Mouse (Mus musculus): ENCODE measurements around the gene Gm8206. TPM values are rescaled to one million over a fixed set of nuclear protein-coding genes. Genes with fewer than 3 reads are reported as not detected.
"Not testable (repeated sequence)": the region's sequence is repeated elsewhere in the genome, so short reads cannot be mapped to it uniquely, and the experiment has no call there.

The Gm8206 gene
- polyA plus RNA-seq (2015; fragmentation: Nextera tagmentation; extraction: Ambion mirVana): 0.43 and 0.47 TPM in 2 replicates

GRCm38 (mm10) chr14:6093842-6094241 lies at the start of gene Gm8206:
Gene Gm8206, minus strand, starts transcription at chr14:6093942.
- not testable (repeated sequence) for H3K36me3 ChIP-seq (ENCODE audit: insufficient read depth, low read length); H3K27ac ChIP-seq (ENCODE audit: low read length); H3K9ac ChIP-seq (replicated peaks; ENCODE audit: low read depth); ATAC-seq; H3K9me3 ChIP-seq (ENCODE audit: low read length); H3K4me3 ChIP-seq (ENCODE audit: low read depth, low read length); H3K27me3 ChIP-seq (replicated peaks; ENCODE audit: insufficient read depth, low read length); H3K4me2 ChIP-seq (replicated peaks; ENCODE audit: low read depth, low read length); DNase-seq (ENCODE audit: low spot score); H3K4me1 ChIP-seq (ENCODE audit: insufficient read depth, low read depth, low read length)
- 76% methylated on average over 2 of the region's 3 CpGs for WGBS

- H3K4me3 ChIP-seq (ENCODE audit: low read depth, low read length); H3K36me3 ChIP-seq (ENCODE audit: insufficient read depth, low read length); ATAC-seq; DNase-seq (ENCODE audit: low spot score); H3K27me3 ChIP-seq (replicated peaks; ENCODE audit: insufficient read depth, low read length); H3K9me3 ChIP-seq (ENCODE audit: low read length); H3K4me2 ChIP-seq (replicated peaks; ENCODE audit: low read depth, low read length); H3K27ac ChIP-seq (ENCODE audit: low read length); H3K4me1 ChIP-seq (ENCODE audit: insufficient read depth, low read depth, low read length); H3K9ac ChIP-seq (replicated peaks; ENCODE audit: low read depth): not testable (repeated sequence)
- no CpG with 5 or more reads among the region's 1 CpGs for WGBS
Observed at GRCm38 (mm10) chr14:6125707-6126106, 32.0 kb upstream of the Gm8206 start, which contains the start of gene Gm3476. Gene Gm3476, minus strand, starts transcription at chr14:6125807.

GRCm38 (mm10) chr14:6108272-6108925 lies 14.7 kb upstream of the Gm8206 start, which contains the start of gene Gm3468:
Gene Gm3468, minus strand, starts transcription at chr14:6108665.
- H3K4me3 ChIP-seq (ENCODE audit: low read depth, low read length); H3K27ac ChIP-seq (ENCODE audit: low read length); H3K36me3 ChIP-seq (ENCODE audit: insufficient read depth, low read length); H3K4me1 ChIP-seq (ENCODE audit: insufficient read depth, low read depth, low read length); H3K9ac ChIP-seq (replicated peaks; ENCODE audit: low read depth); H3K27me3 ChIP-seq (replicated peaks; ENCODE audit: insufficient read depth, low read length); H3K9me3 ChIP-seq (ENCODE audit: low read length): not testable (repeated sequence)
- ATAC-seq: peak; percentile 78
- peak; percentile 71 for TF ChIP-seq CTCF (IDR thresholded peaks at IDR 0.05)
- WGBS: 1% methylated on average over 21 of the region's 51 CpGs
- DNase-seq (ENCODE audit: low spot score): peak; percentile 39
- H3K4me2 ChIP-seq (replicated peaks; ENCODE audit: low read depth, low read length): peak within 1 kb of the TSS; percentile 36

GRCm38 (mm10) chr14:6107500-6107899 lies 13.8 kb upstream of the Gm8206 start:
- ATAC-seq; H3K36me3 ChIP-seq (ENCODE audit: insufficient read depth, low read length); H3K4me1 ChIP-seq (ENCODE audit: insufficient read depth, low read depth, low read length); H3K9ac ChIP-seq (replicated peaks; ENCODE audit: low read depth); H3K27ac ChIP-seq (ENCODE audit: low read length); H3K4me2 ChIP-seq (replicated peaks; ENCODE audit: low read depth, low read length); H3K9me3 ChIP-seq (ENCODE audit: low read length); H3K27me3 ChIP-seq (replicated peaks; ENCODE audit: insufficient read depth, low read length); H3K4me3 ChIP-seq (ENCODE audit: low read depth, low read length); DNase-seq (ENCODE audit: low spot score): not testable (repeated sequence)
- 7% methylated on average over 8 of the region's 9 CpGs for WGBS
- TF ChIP-seq CTCF (IDR thresholded peaks at IDR 0.05): peak; percentile 36

- not testable (repeated sequence) for H3K4me2 ChIP-seq (replicated peaks; ENCODE audit: low read depth, low read length); H3K4me3 ChIP-seq (ENCODE audit: low read depth, low read length); DNase-seq (ENCODE audit: low spot score); H3K9ac ChIP-seq (replicated peaks; ENCODE audit: low read depth); H3K4me1 ChIP-seq (ENCODE audit: insufficient read depth, low read depth, low read length); H3K27ac ChIP-seq (ENCODE audit: low read length); ATAC-seq; H3K27me3 ChIP-seq (replicated peaks; ENCODE audit: insufficient read depth, low read length); H3K36me3 ChIP-seq (ENCODE audit: insufficient read depth, low read length); H3K9me3 ChIP-seq (ENCODE audit: low read length)
- WGBS: 73% methylated on average over 2 of the region's 4 CpGs
Observed at GRCm38 (mm10) chr14:6058167-6058566, 35.6 kb downstream of the Gm8206 start, which contains the start of gene Gm6337. Gene Gm6337, minus strand, starts transcription at chr14:6058267.

- H3K27me3 ChIP-seq (replicated peaks; ENCODE audit: insufficient read depth, low read length); H3K9ac ChIP-seq (replicated peaks; ENCODE audit: low read depth); H3K4me3 ChIP-seq (ENCODE audit: low read depth, low read length); H3K27ac ChIP-seq (ENCODE audit: low read length); H3K4me2 ChIP-seq (replicated peaks; ENCODE audit: low read depth, low read length); H3K9me3 ChIP-seq (ENCODE audit: low read length); H3K4me1 ChIP-seq (ENCODE audit: insufficient read depth, low read depth, low read length); ATAC-seq; DNase-seq (ENCODE audit: low spot score); H3K36me3 ChIP-seq (ENCODE audit: insufficient read depth, low read length): not testable (repeated sequence)
- whole genome bisulfite sequencing: 76% methylated on average over 4 of the region's 7 CpGs
Observed at GRCm38 (mm10) chr14:5987136-5987535, 106.6 kb downstream of the Gm8206 start.

GRCm38 (mm10) chr14:5979037-5979436 lies 114.7 kb downstream of the Gm8206 start, which contains the start of gene Gm3453:
Gene Gm3453, minus strand, starts transcription at chr14:5979137.
- not testable (repeated sequence) for H3K4me3 ChIP-seq (ENCODE audit: low read depth, low read length); H3K36me3 ChIP-seq (ENCODE audit: insufficient read depth, low read length); H3K9ac ChIP-seq (replicated peaks; ENCODE audit: low read depth); ATAC-seq; H3K27ac ChIP-seq (ENCODE audit: low read length); H3K4me1 ChIP-seq (ENCODE audit: insufficient read depth, low read depth, low read length); DNase-seq (ENCODE audit: low spot score); H3K27me3 ChIP-seq (replicated peaks; ENCODE audit: insufficient read depth, low read length); H3K4me2 ChIP-seq (replicated peaks; ENCODE audit: low read depth, low read length); H3K9me3 ChIP-seq (ENCODE audit: low read length)
- WGBS: 50% methylated on average over 2 of the region's 2 CpGs

Other genes with a start within 250 kb of the Gm8206 start
- gene Gm8237, start 213.6 kb downstream of the Gm8206 start, polyA plus RNA-seq (2015; fragmentation: Nextera tagmentation; extraction: Ambion mirVana): 0.10 and 0.47 TPM in 2 replicates
- 0.36 and 0.46 TPM in 2 replicates for gene Gm3248, start 132.2 kb downstream of the Gm8206 start, polyA plus RNA-seq (2015; fragmentation: Nextera tagmentation; extraction: Ambion mirVana)
- gene Gm3453, start 114.8 kb downstream of the Gm8206 start, polyA plus RNA-seq (2015; fragmentation: Nextera tagmentation; extraction: Ambion mirVana): not detected in 2 replicates
- not detected in 2 replicates for gene Gm6337, start 35.7 kb downstream of the Gm8206 start, polyA plus RNA-seq (2015; fragmentation: Nextera tagmentation; extraction: Ambion mirVana)
- 0.30 and 0.58 TPM in 2 replicates for gene Gm3468, start 14.7 kb upstream of the Gm8206 start, polyA plus RNA-seq (2015; fragmentation: Nextera tagmentation; extraction: Ambion mirVana)
- gene Gm3476, start 31.9 kb upstream of the Gm8206 start, polyA plus RNA-seq (2015; fragmentation: Nextera tagmentation; extraction: Ambion mirVana): not detected in 2 replicates
- gene Gm21560, start 125.3 kb upstream of the Gm8206 start, polyA plus RNA-seq (2015; fragmentation: Nextera tagmentation; extraction: Ambion mirVana): not detected in 2 replicates
- gene Gm3411, start 193.3 kb upstream of the Gm8206 start, polyA plus RNA-seq (2015; fragmentation: Nextera tagmentation; extraction: Ambion mirVana): 0.19 and 0.39 TPM in 2 replicates
- gene Gm21103, start 210.9 kb upstream of the Gm8206 start, polyA plus RNA-seq (2015; fragmentation: Nextera tagmentation; extraction: Ambion mirVana): not detected in 2 replicates
- not detected in 2 replicates for gene Gm3618, start 249.7 kb upstream of the Gm8206 start, polyA plus RNA-seq (2015; fragmentation: Nextera tagmentation; extraction: Ambion mirVana)

Data from lung, postnatal 0 days (tissue).